ENCODE assay signal across 8 mouse cellular contexts in genomic region chr6:56796668-56797141, GRCm38 (mm10). TPM values are rescaled to one million over a fixed set of nuclear protein-coding genes. Genes with fewer than 3 reads are reported as not detected.
DNase-seq lines count a peak whose midpoint lies in the region; ATAC-seq lines count a peak whose summit lies in the region.

No protein-coding gene starts in this region.

- no peaks in the 10 kb centered on the region for H3K9me3 ChIP-seq in hindbrain, embryonic 11.5 days (ENCODE audit: control insufficient read depth, low read length)
- no peaks in the 10 kb centered on the region for H3K9me3 ChIP-seq in limb, embryonic 13.5 days
- H3K9me3 ChIP-seq in midbrain, embryonic 12.5 days: no peaks in the 10 kb centered on the region

- peak; percentile 37 for DNase-seq in kidney, adult 11 months
- DNase-seq in kidney, adult 18-20 months: no peak
- DNase-seq in adrenal gland, postnatal 10 days: peak; percentile 55
- DNase-seq in hindbrain, embryonic 11.5 days (ENCODE audit: low spot score): peak; percentile 66
- DNase-seq in splenic B cell, adult 2 months (ENCODE audit: low read depth, low spot score): peak; percentile 63

- H3K4me1 ChIP-seq in hindbrain, embryonic 11.5 days (replicated peaks; ENCODE audit: control insufficient read depth, insufficient read depth, low read length): no peaks in the 10 kb centered on the region; the same call in 1 of the 2 replicates
- H3K4me1 ChIP-seq in limb, embryonic 13.5 days: peaks cover 25% of the 10 kb centered on the region
- H3K4me1 ChIP-seq in midbrain, embryonic 12.5 days: peaks cover 19% of the 10 kb centered on the region

- peak overlapping the region; percentile 61 for H3K4me3 ChIP-seq in hindbrain, embryonic 11.5 days (ENCODE audit: low read depth, low read length)
- H3K4me3 ChIP-seq in limb, embryonic 13.5 days: peak overlapping the region; percentile 83
- H3K4me3 ChIP-seq in midbrain, embryonic 12.5 days: peak overlapping the region; percentile 87

- ATAC-seq in erythroid progenitor cell, adult 5-6 weeks (replicated peaks; ENCODE audit: low FRiP score, poor library complexity, severe bottlenecking): peak; percentile 61
- ATAC-seq in hindbrain, embryonic 11.5 days (ENCODE audit: low FRiP score): peak; percentile 27
- ATAC-seq in limb, embryonic 13.5 days (ENCODE audit: low FRiP score, low read depth): peak; percentile 29
- peak; percentile 17 for ATAC-seq in midbrain, embryonic 12.5 days (ENCODE audit: low FRiP score, low read depth)

- peak overlapping the region; percentile 99 for H3K27ac ChIP-seq in hindbrain, embryonic 11.5 days (ENCODE audit: low read depth, low read length)
- H3K27ac ChIP-seq in limb, embryonic 13.5 days: peak overlapping the region; percentile 99
- H3K27ac ChIP-seq in midbrain, embryonic 12.5 days (replicated peaks): peak overlapping the region; percentile 99

- peak overlapping the region; percentile 94 for H3K9ac ChIP-seq in hindbrain, embryonic 11.5 days (ENCODE audit: low read depth, low read length)
- peak overlapping the region; percentile 92 for H3K9ac ChIP-seq in limb, embryonic 13.5 days
- peak overlapping the region; percentile 93 for H3K9ac ChIP-seq in midbrain, embryonic 12.5 days (replicated peaks)

- H3K4me2 ChIP-seq in hindbrain, embryonic 11.5 days (replicated peaks; ENCODE audit: low read depth, low read length): peak overlapping the region; percentile 61
- peak overlapping the region; percentile 81 for H3K4me2 ChIP-seq in limb, embryonic 13.5 days (replicated peaks)
- peak overlapping the region; percentile 69 for H3K4me2 ChIP-seq in midbrain, embryonic 12.5 days (replicated peaks)

- no peaks in the 10 kb centered on the region for H3K27me3 ChIP-seq in hindbrain, embryonic 11.5 days (ENCODE audit: control insufficient read depth, insufficient read depth, low read length)
- no peaks in the 10 kb centered on the region for H3K27me3 ChIP-seq in limb, embryonic 13.5 days
- no peaks in the 10 kb centered on the region for H3K27me3 ChIP-seq in midbrain, embryonic 12.5 days
- no peaks in the 10 kb centered on the region for H3K27me3 ChIP-seq in splenic B cell, adult 2 months (ENCODE audit: control insufficient read depth, insufficient read depth, low read length, poor library complexity, severe bottlenecking)

- no peaks in the 10 kb centered on the region for H3K36me3 ChIP-seq in hindbrain, embryonic 11.5 days (ENCODE audit: control insufficient read depth, insufficient read depth, low read length)
- H3K36me3 ChIP-seq in limb, embryonic 13.5 days: no peaks in the 10 kb centered on the region; the same call in 1 of the 2 replicates
- H3K36me3 ChIP-seq in midbrain, embryonic 12.5 days: no peaks in the 10 kb centered on the region
- no peaks in the 10 kb centered on the region for H3K36me3 ChIP-seq in splenic B cell, adult 2 months (ENCODE audit: control insufficient read depth, insufficient read depth, low read length, poor library complexity, severe bottlenecking)

- under 1% methylated on average over 16 of the region's 16 CpGs for WGBS in hindbrain, embryonic 11.5 days
- WGBS in limb, embryonic 13.5 days: 0% methylated on average over 16 of the region's 16 CpGs
- WGBS in midbrain, embryonic 12.5 days: under 1% methylated on average over 16 of the region's 16 CpGs

RNA-seq across cellular contexts. Expression of gene Kbtbd2, which starts 0.9 kb away (rescaled TPM):
- 10 to 100 TPM; 36.2 to 36.7 TPM for total RNA-seq in adrenal gland, postnatal 10 days (2021)
- total RNA-seq in erythroid progenitor cell, adult 5-6 weeks (2015; ENCODE audit: low replicate concordance): 42.5 and 44.9 TPM in 2 replicates
- total RNA-seq in erythroid progenitor cell, adult 5-6 weeks (2017; ENCODE audit: low replicate concordance): 45.8 and 67.0 TPM in 2 replicates
- 37.4 and 39.7 TPM in 2 replicates for polyA plus RNA-seq in hindbrain, embryonic 11.5 days (2014; fragmentation: Nextera tagmentation; extraction: Ambion mirVana)
- 28.0 and 30.5 TPM in 2 replicates for polyA plus RNA-seq in limb, embryonic 13.5 days (2015; fragmentation: Nextera tagmentation; extraction: Ambion mirVana)
- polyA plus RNA-seq in midbrain, embryonic 12.5 days (2016; fragmentation: Nextera tagmentation; extraction: Ambion mirVana): 44.4 and 46.8 TPM in 2 replicates

RNA-seq across cellular contexts. Expression of gene Fkbp9, which starts 35.2 kb away (rescaled TPM):
- total RNA-seq in adrenal gland, postnatal 10 days (2021): 10 to 100 TPM; 92.6 to 92.7 TPM
- total RNA-seq in erythroid progenitor cell, adult 5-6 weeks (2015; ENCODE audit: low replicate concordance): 2.9 TPM in 1 of 2 replicates, not detected in the other
- total RNA-seq in erythroid progenitor cell, adult 5-6 weeks (2017; ENCODE audit: low replicate concordance): 0.68 and 1.9 TPM in 2 replicates
- 55.4 and 61.4 TPM in 2 replicates for polyA plus RNA-seq in hindbrain, embryonic 11.5 days (2014; fragmentation: Nextera tagmentation; extraction: Ambion mirVana)
- 181 and 185 TPM in 2 replicates for polyA plus RNA-seq in limb, embryonic 13.5 days (2015; fragmentation: Nextera tagmentation; extraction: Ambion mirVana)
- polyA plus RNA-seq in midbrain, embryonic 12.5 days (2016; fragmentation: Nextera tagmentation; extraction: Ambion mirVana): 47.4 and 64.0 TPM in 2 replicates
